Mouse (Mus musculus) lung, postnatal 0 days (tissue): Measurements from ENCODE around the gene Fyn. TPM values are rescaled to one million over a fixed set of nuclear protein-coding genes. Genes with fewer than 3 reads are reported as not detected.

Source experiments
- ATAC-seq: fragments of 200-750 bp; cut with Nextera tagmentation; 2 replicates; pipeline ENCODE4 v1.8.0; 2017; ENCODE audit warnings: moderate library complexity
- DNase-seq: peaks from one replicate; pipeline ENCODE4 v3.0.0-alpha.2; 2016; ENCODE audit warnings: low spot score
- H3K27ac ChIP-seq: fragments of 300-500 bp; sonication (generic); 2 replicates; pipeline ENCODE4 v1.5.1; 2014; ENCODE audit warnings: antibody characterized with exemption, mild to moderate bottlenecking, low read length, mixed read lengths
- H3K27me3 ChIP-seq: fragments of 300-500 bp; sonication (generic); replicated peaks from 2 replicates; pipeline ENCODE4 v1.6.1; 2014; ENCODE audit warnings: low read length, mixed read lengths; ENCODE audit not compliant: insufficient read depth
- H3K36me3 ChIP-seq: fragments of 300-500 bp; sonication (generic); 2 replicates; pipeline ENCODE4 v1.6.1; 2014; ENCODE audit warnings: low read length, mixed read lengths; ENCODE audit not compliant: insufficient read depth
- H3K4me1 ChIP-seq: fragments of 300-500 bp; sonication (generic); 2 replicates; pipeline ENCODE4 v1.6.1; 2014; ENCODE audit warnings: antibody characterized with exemption, low read depth, low read length, mixed read lengths; ENCODE audit not compliant: insufficient read depth
- H3K4me2 ChIP-seq: fragments of 300-500 bp; sonication (generic); replicated peaks from 2 replicates; pipeline ENCODE4 v1.6.1; 2014; ENCODE audit warnings: low read depth, mild to moderate bottlenecking, low read length, moderate library complexity, mixed read lengths
- H3K4me3 ChIP-seq: fragments of 300-500 bp; sonication (generic); 2 replicates; pipeline ENCODE4 v1.5.1; 2014; ENCODE audit warnings: low read depth, low read length
- H3K9ac ChIP-seq: fragments of 300-500 bp; sonication (generic); replicated peaks from 2 replicates; pipeline ENCODE4 v1.6.1; 2014; ENCODE audit warnings: low read depth, mild to moderate bottlenecking
- H3K9me3 ChIP-seq: fragments of 300-500 bp; sonication (generic); 2 replicates; pipeline ENCODE4 v1.6.1; 2016; ENCODE audit warnings: low read length, mixed read lengths
- CTCF ChIP-seq: IDR thresholded peaks from 2 replicates; pipeline ENCODE4 v1.5.1; 2016; ENCODE audit warnings: antibody characterized with exemption, mild to moderate bottlenecking
- EP300 ChIP-seq: IDR thresholded peaks from 2 replicates; pipeline ENCODE4 v1.6.1; 2016; ENCODE audit warnings: antibody characterized with exemption, mild to moderate bottlenecking, control low read depth
- WGBS: fragments of 180-500 bp; shearing (Covaris S2); extraction: QIAGEN DNeasy Blood & Tissue Kit; methylation state at CpG from one replicate; pipeline ENCODE4 v1.1.7; 2014; 5-methylcytosine and 5-hydroxymethylcytosine counted together
- polyA plus RNA-seq: library from polyadenylated mRNA; unstranded; fragments of >200 nt; fragmentation: Nextera tagmentation; extraction: Ambion mirVana; gene quantifications from 2 replicates; pipeline ENCODE4 v1.2.1, GENCODE M21; 2015

Fyn gene
- polyA plus RNA-seq, 1 experiment from 2014 or later: 23.0 TPM

GRCm38 (mm10) chr10:39395544-39395943 lies 26.9 kb downstream of the Fyn start:
- H3K27me3 ChIP-seq: no peaks in the 10 kb centered on the region
- no peak for TF ChIP-seq EP300
- no peak for TF ChIP-seq CTCF
- no peak overlapping the region for H3K9ac ChIP-seq
- no peak overlapping the region for H3K4me2 ChIP-seq
- no peaks in the 10 kb centered on the region for H3K9me3 ChIP-seq
- H3K36me3 ChIP-seq: no peaks in the 10 kb centered on the region
- no peak overlapping the region for H3K4me3 ChIP-seq
- 87% methylated on average over 5 of the region's 5 CpGs for WGBS
- H3K27ac ChIP-seq: no peak overlapping the region
- H3K4me1 ChIP-seq: no peaks in the 10 kb centered on the region
- ATAC-seq (no peak), DNase-seq (no peak)

DNA sequence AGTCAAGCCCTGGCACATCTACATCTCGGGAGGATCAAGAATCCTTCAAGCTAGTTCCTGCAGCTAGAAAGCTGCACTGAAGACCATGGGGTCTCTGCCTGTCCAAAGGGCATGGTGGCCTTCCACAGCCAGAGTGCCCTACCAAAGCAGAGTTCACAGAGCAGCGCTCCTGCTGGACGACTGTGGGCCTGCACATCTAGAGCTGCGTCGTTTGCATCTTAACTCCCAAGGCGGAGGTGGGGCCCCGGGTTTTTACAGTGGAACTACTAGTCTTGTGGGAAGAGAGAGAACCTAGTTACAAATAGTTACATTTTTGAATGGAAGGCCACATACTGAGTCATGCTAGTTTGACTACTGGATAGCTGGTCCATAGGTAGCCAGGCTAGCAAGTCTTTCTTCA lies 30.3 kb downstream of the Fyn start:
- Histone ChIP-seq H3K27ac (no peak overlapping the region), H3K27me3 (no peaks in the 10 kb centered on the region), H3K36me3 (no peaks in the 10 kb centered on the region), H3K9me3 (no peaks in the 10 kb centered on the region), H3K4me1 (no peaks in the 10 kb centered on the region), H3K4me2 (no peak overlapping the region), H3K9ac (no peak overlapping the region), H3K4me3 (no peak overlapping the region)
- DNase-seq (no peak), ATAC-seq (no peak)
- peak; percentile 32; the same call in 1 of the 2 replicates for TF ChIP-seq CTCF
- TF ChIP-seq EP300: no peak
- WGBS: 85% methylated on average over 7 of the region's 7 CpGs

- H3K36me3 ChIP-seq: no peaks in the 10 kb centered on the region
- H3K9ac ChIP-seq: no peak overlapping the region
- H3K4me2 ChIP-seq: no peak overlapping the region
- DNase-seq (no peak), ATAC-seq (no peak)
- TF ChIP-seq CTCF: no peak
- no peak for TF ChIP-seq EP300
- H3K27ac ChIP-seq: no peak overlapping the region
- H3K4me3 ChIP-seq: no peak overlapping the region
- H3K27me3 ChIP-seq: no peaks in the 10 kb centered on the region
- 90% methylated on average over 5 of the region's 5 CpGs for WGBS
- H3K4me1 ChIP-seq: no peaks in the 10 kb centered on the region
- no peaks in the 10 kb centered on the region for H3K9me3 ChIP-seq
Observed at GRCm38 (mm10) chr10:39400155-39400554, 31.5 kb downstream of the Fyn start.

DNA sequence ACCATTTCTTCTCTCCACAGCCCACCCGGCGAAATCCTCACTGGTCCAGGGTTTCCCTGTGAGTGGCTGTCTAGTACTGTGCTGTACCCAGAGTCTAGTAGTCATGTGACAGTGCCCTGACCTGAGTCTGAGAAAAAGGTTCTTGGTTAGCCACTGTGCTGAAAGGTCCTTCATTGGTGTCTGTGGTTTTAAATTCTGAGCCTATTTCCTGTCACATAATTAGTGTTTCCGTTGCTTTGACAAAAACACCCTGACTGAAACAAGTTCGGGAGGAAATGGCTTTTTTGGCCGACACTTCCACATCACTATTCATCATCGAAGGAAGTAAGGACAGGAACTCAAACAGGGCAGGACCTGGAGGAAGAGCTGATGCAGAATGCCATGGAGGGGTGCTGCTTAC lies 33.8 kb downstream of the Fyn start:
- no peaks in the 10 kb centered on the region for H3K36me3 ChIP-seq
- no peak; the same call in 1 of the 2 replicates for TF ChIP-seq EP300
- no peak for TF ChIP-seq CTCF
- H3K27me3 ChIP-seq: no peaks in the 10 kb centered on the region
- no peaks in the 10 kb centered on the region for H3K9me3 ChIP-seq
- no peak overlapping the region for H3K27ac ChIP-seq
- DNase-seq (no peak), ATAC-seq (peak; percentile 10; the same call in 1 of the 2 replicates)
- H3K9ac ChIP-seq: no peak overlapping the region
- 59% methylated on average over 6 of the region's 6 CpGs for WGBS
- H3K4me3 ChIP-seq: no peak overlapping the region
- H3K4me1 ChIP-seq: peaks cover 8% of the 10 kb centered on the region; the same call in 1 of the 2 replicates
- no peak overlapping the region for H3K4me2 ChIP-seq

DNA sequence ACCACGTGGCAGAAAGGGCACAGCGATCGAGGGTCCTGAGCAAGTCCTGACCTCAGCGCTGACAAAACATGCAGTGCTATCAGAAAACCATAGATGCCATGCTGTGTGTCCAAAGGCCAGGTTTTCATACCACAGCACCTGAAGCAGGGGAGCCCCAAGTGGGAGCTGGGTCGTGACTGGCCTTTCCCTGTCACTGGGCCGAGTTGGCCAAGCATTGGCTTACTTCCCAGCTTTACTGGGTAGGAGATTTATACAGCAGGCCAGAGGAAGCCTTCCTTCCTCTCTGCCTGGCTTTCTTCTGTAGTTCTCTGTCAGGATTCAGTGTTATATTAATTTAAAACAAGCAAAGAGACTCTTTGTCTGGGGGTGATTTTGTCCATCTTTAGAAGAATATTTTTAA lies 35.1 kb downstream of the Fyn start:
- ATAC-seq: no peak
- Histone ChIP-seq H3K27me3 (no peaks in the 10 kb centered on the region), H3K9me3 (no peaks in the 10 kb centered on the region), H3K27ac (no peak overlapping the region), H3K4me2 (no peak overlapping the region), H3K36me3 (no peaks in the 10 kb centered on the region), H3K4me1 (peaks cover 8% of the 10 kb centered on the region; the same call in 1 of the 2 replicates), H3K9ac (no peak overlapping the region), H3K4me3 (no peak overlapping the region)
- 72% methylated on average over 6 of the region's 6 CpGs for WGBS
- DNase-seq: no peak
- no peak for TF ChIP-seq EP300
- no peak for TF ChIP-seq CTCF

DNA sequence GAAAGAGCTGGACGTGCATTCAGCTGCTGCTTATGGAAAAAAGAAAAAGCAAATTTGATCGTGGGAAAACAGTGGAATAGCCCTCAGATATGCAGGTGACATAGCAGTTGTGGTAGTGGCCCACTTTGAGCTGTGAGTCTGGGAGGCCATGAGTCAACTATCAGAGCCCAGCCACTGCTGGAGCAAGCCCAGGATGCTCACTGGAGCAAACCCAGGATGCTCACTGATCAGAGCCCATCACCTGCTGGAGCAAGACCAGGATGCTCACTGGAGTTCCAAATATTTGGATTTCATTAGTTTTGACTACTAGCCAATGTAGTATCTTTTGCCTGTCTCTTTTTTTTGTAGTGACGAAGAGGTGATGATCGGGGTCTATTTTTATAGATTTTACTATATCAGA lies 35.5 kb downstream of the Fyn start:
- Histone ChIP-seq H3K9ac (no peak overlapping the region), H3K27ac (no peak overlapping the region), H3K4me2 (no peak overlapping the region), H3K36me3 (no peaks in the 10 kb centered on the region), H3K27me3 (no peaks in the 10 kb centered on the region), H3K4me1 (peaks cover 8% of the 10 kb centered on the region; the same call in 1 of the 2 replicates), H3K4me3 (no peak overlapping the region), H3K9me3 (no peaks in the 10 kb centered on the region)
- TF ChIP-seq EP300: no peak
- no peak for TF ChIP-seq CTCF
- 92% methylated on average over 4 of the region's 4 CpGs for whole genome bisulfite sequencing
- no peak for ATAC-seq
- no peak for DNase-seq
